Mouse (Mus musculus) adrenal gland, postnatal 14 days (tissue): Measurements from ENCODE around the gene Gm10256. TPM values are rescaled to one million over a fixed set of nuclear protein-coding genes. Genes with fewer than 3 reads are reported as not detected.
"Not testable (repeated sequence)": the region's sequence is repeated elsewhere in the genome, so short reads cannot be mapped to it uniquely, and the experiment has no call there.

Experiments
- DNase-seq: peaks from one replicate; pipeline ENCODE4 v3.0.0; 2021; ENCODE audit warnings: mixed read lengths
- long read RNA-seq, 2 experiments: library from polyadenylated mRNA; stranded (forward); transcript quantifications; one replicate each; pipeline ENCODE4 v2.0.0; 2021
- total RNA-seq: library from RNA; stranded (reverse); gene quantifications from 2 replicates; pipeline ENCODE4 v1.2.3, GENCODE M21; 2021

The Gm10256 gene
- total RNA-seq: not detected in 2 replicates
- long read RNA-seq, experiment 1: 0 reads
- long read RNA-seq, experiment 2: 0 reads

DNA sequence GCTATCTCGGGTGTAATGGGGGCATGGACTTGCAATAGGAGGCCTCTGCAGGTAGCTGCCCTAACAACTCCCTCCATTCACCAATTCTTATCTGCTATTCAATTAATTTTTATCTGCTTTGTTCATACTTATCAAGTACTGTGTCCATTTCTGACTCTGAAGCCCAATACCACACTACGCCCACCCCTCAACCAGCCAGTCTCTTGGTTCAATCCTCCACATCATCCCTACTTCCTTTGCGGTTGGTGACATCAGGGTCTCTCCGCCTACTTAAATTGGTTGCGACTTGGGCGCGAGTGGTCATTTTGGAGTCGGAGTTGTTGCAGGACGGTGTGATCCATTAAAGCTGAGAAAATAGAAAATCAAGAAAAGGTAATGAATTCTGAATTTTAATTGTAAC, at the start of gene Gm10256, which contains the start of gene Rbmy:
Gene Gm10256, plus strand, starts transcription at position 320 of the 400 bp plus-strand sequence.
Gene Rbmy, plus strand, starts transcription at position 301 of the 400 bp plus-strand sequence.
- not testable (repeated sequence) for DNase-seq

GRCm38 (mm10) chrY:2796105-2796504, 34.4 kb upstream of the Gm10256 start, which contains the start of gene Gm4064:
Gene Gm4064 (minus strand): TSS chrY:2796205.
- not testable (repeated sequence) for DNase-seq

DNA sequence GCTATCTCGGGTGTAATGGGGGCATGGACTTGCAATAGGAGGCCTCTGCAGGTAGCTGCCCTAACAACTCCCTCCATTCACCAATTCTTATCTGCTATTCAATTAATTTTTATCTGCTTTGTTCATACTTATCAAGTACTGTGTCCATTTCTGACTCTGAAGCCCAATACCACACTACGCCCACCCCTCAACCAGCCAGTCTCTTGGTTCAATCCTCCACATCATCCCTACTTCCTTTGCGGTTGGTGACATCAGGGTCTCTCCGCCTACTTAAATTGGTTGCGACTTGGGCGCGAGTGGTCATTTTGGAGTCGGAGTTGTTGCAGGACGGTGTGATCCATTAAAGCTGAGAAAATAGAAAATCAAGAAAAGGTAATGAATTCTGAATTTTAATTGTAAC, 70.2 kb downstream of the Gm10256 start, which contains the start of gene Gm10352:
Gene Gm10352, plus strand, starts transcription at position 301 of the 400 bp plus-strand sequence.
- not testable (repeated sequence) for DNase-seq

Other genes with a start within 250 kb of the Gm10256 start
- not detected in 2 replicates for gene H2al2c, start 231.6 kb upstream of the Gm10256 start, total RNA-seq
- gene Sry, start 167.0 kb upstream of the Gm10256 start, total RNA-seq: not detected in 2 replicates
- gene H2al2b, start 110.0 kb upstream of the Gm10256 start, total RNA-seq: not detected in 2 replicates
- gene Gm4064, start 34.5 kb upstream of the Gm10256 start, total RNA-seq: not detected in 2 replicates
- gene Rbmy, start within 50 bp of the Gm10256 start, total RNA-seq: not detected in 2 replicates
- gene Gm10352, start 70.3 kb downstream of the Gm10256 start, total RNA-seq: not detected in 2 replicates
- not detected in 2 replicates for gene Gm29289, start 101.9 kb downstream of the Gm10256 start, total RNA-seq